Mouse (Mus musculus) midbrain, postnatal 0 days (tissue): ENCODE measurements at regions not wholly inside any gene's neighbourhood (a gene's known extent, or its start where the extent isn't known, plus 50 kb on each side); places are given as distances from the start of the nearest gene placed in this dataset.

Source experiments
- ATAC-seq: fragments of 200-750 bp; cut with Nextera tagmentation; 2 replicates; pipeline ENCODE4 v1.8.0; 2017; ENCODE audit warnings: moderate number of reproducible peaks, mild to moderate bottlenecking, moderate TSS enrichment, moderate library complexity; ENCODE audit not compliant: low FRiP score
- DNase-seq: peaks from one replicate; pipeline ENCODE4 v3.0.0-alpha.2; 2015; ENCODE audit warnings: low spot score
- H3K27ac ChIP-seq: fragments of 300-500 bp; sonication (generic); 2 replicates; pipeline ENCODE4 v1.5.1; 2014; ENCODE audit warnings: low read depth, mild to moderate bottlenecking, low read length, mixed read lengths
- H3K27me3 ChIP-seq: fragments of 300-500 bp; sonication (generic); 2 replicates; pipeline ENCODE4 v1.6.1; 2014; ENCODE audit warnings: low read length, control low read depth, mixed read lengths; ENCODE audit not compliant: insufficient read depth
- H3K36me3 ChIP-seq: fragments of 300-500 bp; sonication (generic); 2 replicates; pipeline ENCODE4 v1.6.1; 2014; ENCODE audit warnings: low read length, control low read depth, mixed read lengths; ENCODE audit not compliant: insufficient read depth
- H3K4me1 ChIP-seq: fragments of 300-500 bp; sonication (generic); 2 replicates; pipeline ENCODE4 v1.6.1; 2014; ENCODE audit warnings: mild to moderate bottlenecking, control low read depth, antibody characterized with exemption, low read length, mixed read lengths; ENCODE audit not compliant: insufficient read depth
- H3K4me2 ChIP-seq: fragments of 300-500 bp; sonication (generic); 2 replicates; pipeline ENCODE4 v1.6.1; 2014; ENCODE audit warnings: low read depth, mild to moderate bottlenecking, low read length, mixed read lengths; ENCODE audit not compliant: poor library complexity, severe bottlenecking
- H3K4me3 ChIP-seq: fragments of 300-500 bp; sonication (generic); 2 replicates; pipeline ENCODE4 v1.5.1; 2014; ENCODE audit warnings: low read depth, mild to moderate bottlenecking, low read length, moderate library complexity
- H3K9ac ChIP-seq: fragments of 300-500 bp; sonication (generic); replicated peaks from 2 replicates; pipeline ENCODE4 v1.6.1; 2014; ENCODE audit warnings: mild to moderate bottlenecking, low read length, moderate library complexity, mixed read lengths; ENCODE audit not compliant: poor library complexity, severe bottlenecking
- H3K9me3 ChIP-seq: fragments of 300-500 bp; sonication (generic); 2 replicates; pipeline ENCODE4 v1.6.1; 2016; ENCODE audit warnings: low read length, control low read depth
- CTCF ChIP-seq: IDR thresholded peaks from 2 replicates; pipeline ENCODE4 v1.5.1; 2016; ENCODE audit warnings: antibody characterized with exemption, mild to moderate bottlenecking
- WGBS: fragments of 180-500 bp; shearing (Covaris S2); extraction: QIAGEN DNeasy Blood & Tissue Kit; methylation state at CpG from one replicate; pipeline ENCODE4 v1.1.7; 2014; 5-methylcytosine and 5-hydroxymethylcytosine counted together

- no peak for ATAC-seq
- TF ChIP-seq CTCF = no peak
- peak; percentile 15 for DNase-seq
- Histone ChIP-seq H3K27ac (no peak overlapping the region), H3K9ac (no peak overlapping the region), H3K4me3 (no peak overlapping the region), H3K9me3 (no peaks in the 10 kb centered on the region), H3K27me3 (no peaks in the 10 kb centered on the region), H3K4me1 (no peaks in the 10 kb centered on the region), H3K4me2 (no peak overlapping the region), H3K36me3 (no peaks in the 10 kb centered on the region)
- 69% methylated on average over 1 of the region's 1 CpGs for WGBS
These were observed 435.9 kb upstream of the Siglech start for GRCm38 (mm10) chr7:55332028-55332427.

DNA sequence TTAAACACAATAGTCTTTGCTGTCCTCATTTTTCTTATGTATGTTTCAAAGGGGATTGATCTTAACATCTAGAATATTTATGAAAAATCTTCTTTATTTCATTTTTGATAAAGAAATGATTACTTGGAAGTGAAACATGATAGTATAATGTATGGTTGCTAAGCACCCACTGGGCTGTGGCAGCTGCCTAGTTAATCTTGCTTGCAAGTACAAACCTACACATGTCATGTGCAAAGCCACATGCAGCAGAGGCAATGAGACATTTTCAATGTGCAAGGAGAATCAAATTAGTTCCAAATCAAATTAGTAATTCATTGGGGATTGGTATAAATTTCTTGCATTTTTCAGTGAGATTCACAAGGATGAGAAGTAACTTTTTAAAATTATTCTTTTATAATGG lies 428.1 kb upstream of the Siglech start:
- Histone ChIP-seq H3K27ac (no peak overlapping the region), H3K4me2 (no peak overlapping the region), H3K9me3 (no peaks in the 10 kb centered on the region), H3K9ac (no peak overlapping the region), H3K4me1 (no peaks in the 10 kb centered on the region), H3K27me3 (no peaks in the 10 kb centered on the region), H3K36me3 (no peaks in the 10 kb centered on the region), H3K4me3 (no peak overlapping the region)
- TF ChIP-seq CTCF = no peak
- ATAC-seq = no peak
- DNase-seq = peak; percentile 9
